Mouse (Mus musculus): ENCODE results near the gene Ddx39.
A peak's percentile ranks its signal among the peaks of the same experiment; 100 is the strongest.

Ddx39 gene

GRCm38 (mm10) chr8:83738949-83739710 is 24.2 kb downstream of the Ddx39 start:
- DNase-seq (ENCODE audit: low spot score) = no peak

- DNase-seq (ENCODE audit: low spot score) = no peak
Measured at GRCm38 (mm10) chr8:83739711-83740468, 24.9 kb downstream of the Ddx39 start.

- no peak for DNase-seq (ENCODE audit: low spot score)
Measured at GRCm38 (mm10) chr8:83740586-83740975, 25.6 kb downstream of the Ddx39 start.

GRCm38 (mm10) chr8:83740976-83741741 is 26.2 kb downstream of the Ddx39 start, which contains the start of gene Adgre5:
TSS of gene Adgre5 (minus strand) at chr8:83741326.
- no peak for DNase-seq (ENCODE audit: low spot score)

- no peak for DNase-seq (ENCODE audit: low spot score)
Measured at GRCm38 (mm10) chr8:83741849-83742655, 27.1 kb downstream of the Ddx39 start.

- peak; percentile 53 for DNase-seq (ENCODE audit: low spot score)
Measured at GRCm38 (mm10) chr8:83742968-83743367, 28.0 kb downstream of the Ddx39 start.

GRCm38 (mm10) chr8:83744070-83744469 is 29.1 kb downstream of the Ddx39 start:
- DNase-seq (ENCODE audit: low spot score) = no peak

GRCm38 (mm10) chr8:83747661-83748346 is 32.8 kb downstream of the Ddx39 start:
- DNase-seq (ENCODE audit: low spot score) = no peak

GRCm38 (mm10) chr8:83748708-83749107 is 33.7 kb downstream of the Ddx39 start:
- no peak for DNase-seq (ENCODE audit: low spot score)

GRCm38 (mm10) chr8:83749265-83749664 is 34.3 kb downstream of the Ddx39 start:
- no peak for DNase-seq (ENCODE audit: low spot score)

- no peak for DNase-seq (ENCODE audit: low spot score)
Measured at GRCm38 (mm10) chr8:83754149-83754548, 39.2 kb downstream of the Ddx39 start.

- no peak for DNase-seq (ENCODE audit: low spot score)
Measured at GRCm38 (mm10) chr8:83756273-83756672, 41.3 kb downstream of the Ddx39 start.

GRCm38 (mm10) chr8:83757084-83757607 is 42.2 kb downstream of the Ddx39 start:
- DNase-seq (ENCODE audit: low spot score) = no peak

GRCm38 (mm10) chr8:83758298-83758697 is 43.3 kb downstream of the Ddx39 start:
- DNase-seq (ENCODE audit: low spot score) = no peak

- DNase-seq (ENCODE audit: low spot score) = no peak
Measured at GRCm38 (mm10) chr8:83759231-83759759, 44.3 kb downstream of the Ddx39 start.

- DNase-seq (ENCODE audit: low spot score) = no peak
Measured at GRCm38 (mm10) chr8:83764116-83764515, 49.1 kb downstream of the Ddx39 start.

- no peak for DNase-seq (ENCODE audit: low spot score)
Measured at GRCm38 (mm10) chr8:83764717-83765116, 49.7 kb downstream of the Ddx39 start.

GRCm38 (mm10) chr8:83765663-83766062 is 50.7 kb downstream of the Ddx39 start:
- DNase-seq (ENCODE audit: low spot score) = no peak

GRCm38 (mm10) chr8:83767442-83767841 is 52.5 kb downstream of the Ddx39 start:
- no peak for DNase-seq (ENCODE audit: low spot score)

GRCm38 (mm10) chr8:83768526-83768925 is 53.5 kb downstream of the Ddx39 start:
- DNase-seq (ENCODE audit: low spot score) = peak; percentile 50

- DNase-seq (ENCODE audit: low spot score) = no peak
Measured at GRCm38 (mm10) chr8:83769720-83770119, 54.7 kb downstream of the Ddx39 start.
